Mouse (Mus musculus) left cerebral cortex, adult 18-20 months (tissue): Measurements from ENCODE around the gene Bcl2. TPM values are rescaled to one million over a fixed set of nuclear protein-coding genes. Genes with fewer than 3 reads are reported as not detected.
"Not testable (repeated sequence)": the region's sequence is repeated elsewhere in the genome, so short reads cannot be mapped to it uniquely, and the experiment has no call there.

Source experiments
- DNase-seq, 2 experiments: peaks; one replicate each; pipeline ENCODE4 v3.0.0; 2021 to 2022; ENCODE audit warnings: low spot score in 2 of 2, mixed read lengths in 1 of 2
- total RNA-seq, 2 experiments: library from RNA; stranded (reverse); gene quantifications; 2 replicates each; pipeline ENCODE4 v1.2.3; 2021

Gene Bcl2
- total RNA-seq, 2 experiments from 2014 or later = 16.9 to 19.1 TPM

DNA sequence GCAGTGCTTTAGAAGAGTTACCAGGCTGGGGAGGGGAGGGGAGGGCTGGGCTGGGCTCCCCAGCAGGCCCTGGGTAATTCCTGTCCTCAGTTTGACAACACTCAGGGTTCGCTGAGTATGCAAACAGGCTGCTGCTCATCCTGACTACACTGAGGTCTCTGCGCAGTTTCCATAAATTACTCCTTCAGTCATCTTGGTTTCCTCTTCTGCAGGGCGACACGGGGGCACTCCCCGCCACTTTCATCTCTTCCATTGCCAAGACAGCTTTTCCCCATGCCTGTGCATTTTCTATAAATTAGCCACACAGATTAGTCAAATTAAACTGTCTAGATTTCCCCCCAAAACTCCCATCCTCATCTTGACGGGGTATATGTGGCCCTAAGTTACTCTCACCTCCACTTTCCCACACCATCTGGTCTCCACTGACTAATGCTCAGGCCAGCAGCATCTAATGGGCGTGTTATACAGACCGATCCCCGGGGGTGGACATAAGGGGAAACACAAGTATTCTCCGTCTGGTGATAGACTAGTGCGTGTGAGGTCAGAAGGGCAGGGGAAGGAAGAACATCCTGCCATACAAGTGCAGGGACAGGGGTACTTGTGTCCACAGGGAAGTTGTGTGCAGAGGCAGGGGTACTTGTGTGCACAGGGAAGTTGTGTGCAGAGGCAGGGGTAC lies 152.9 kb downstream of the Bcl2 start:
- DNase-seq = no peak

DNA sequence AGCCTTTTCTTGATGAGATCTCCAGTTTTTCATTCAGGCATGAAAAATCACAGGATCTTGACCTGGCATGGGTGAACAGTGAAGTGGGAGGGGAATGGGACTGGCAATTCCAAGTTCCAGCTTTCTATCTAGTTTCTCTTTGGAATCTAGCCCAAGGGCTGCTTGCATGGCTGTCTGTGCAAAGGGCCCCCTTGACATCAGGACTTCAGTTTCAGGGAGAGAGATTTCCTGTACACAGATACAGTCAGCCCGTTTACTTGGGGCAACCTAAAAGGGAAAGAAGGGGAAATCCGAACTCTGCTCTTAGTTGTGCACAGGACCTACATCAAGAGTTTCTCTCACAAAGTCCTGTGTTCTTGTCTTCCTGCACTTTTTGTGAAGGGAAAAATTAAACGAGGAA lies 154.0 kb downstream of the Bcl2 start:
- DNase-seq = no peak

DNA sequence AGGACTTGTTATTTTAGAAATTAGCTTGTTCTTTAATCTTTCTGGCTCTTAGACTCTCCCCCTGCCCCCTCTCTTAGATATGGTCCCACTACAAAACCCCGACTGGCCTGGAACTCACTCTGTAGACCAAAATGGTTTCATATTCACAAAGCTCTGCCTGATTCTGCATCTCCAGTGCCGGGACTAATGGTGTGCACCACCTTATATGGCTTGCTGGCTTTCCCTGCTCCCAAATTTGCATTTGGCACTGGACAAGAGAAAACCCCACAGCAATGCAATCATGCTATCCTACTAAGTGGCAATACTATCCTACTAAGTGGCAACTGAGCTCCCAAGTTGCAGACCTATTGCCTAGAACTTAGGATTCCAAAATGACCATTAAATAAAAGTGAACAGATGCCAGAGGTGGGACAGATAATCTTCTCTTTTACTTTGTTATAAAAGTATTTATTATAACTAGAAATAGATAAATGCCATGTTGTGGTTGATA lies 154.9 kb downstream of the Bcl2 start:
- no peak for DNase-seq

DNA sequence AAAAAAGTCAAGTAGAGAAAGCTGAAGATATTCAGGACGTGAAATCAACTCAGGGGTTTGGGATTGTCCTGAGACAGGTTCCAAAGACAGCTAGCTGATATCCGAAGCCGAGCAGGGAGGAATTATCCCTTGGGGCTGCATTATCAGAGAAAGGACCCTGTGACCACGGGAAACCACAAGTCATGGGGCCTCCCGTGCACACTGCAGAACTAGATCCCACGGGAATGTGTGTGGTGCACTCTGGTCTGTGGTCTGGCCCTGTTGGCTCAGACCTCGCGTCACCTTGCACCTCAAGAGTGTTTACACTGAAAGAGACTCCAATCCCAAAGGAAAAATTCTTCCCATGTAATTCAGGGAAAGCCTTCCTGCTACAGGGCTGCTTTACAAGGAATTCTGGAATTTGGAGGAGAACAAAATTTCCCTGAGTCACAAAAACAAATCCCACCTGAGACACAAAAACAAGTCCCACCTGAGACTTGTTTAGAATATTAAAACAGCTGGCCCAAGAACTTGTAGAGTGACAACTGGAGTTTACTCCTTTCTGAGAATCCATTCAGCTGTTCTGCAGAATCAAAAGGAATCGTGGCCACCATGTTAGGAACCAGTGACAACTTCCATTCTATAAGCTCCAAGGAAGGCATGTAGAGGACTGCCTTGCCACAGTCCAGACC lies 158.4 kb downstream of the Bcl2 start:
- DNase-seq = no peak

DNA sequence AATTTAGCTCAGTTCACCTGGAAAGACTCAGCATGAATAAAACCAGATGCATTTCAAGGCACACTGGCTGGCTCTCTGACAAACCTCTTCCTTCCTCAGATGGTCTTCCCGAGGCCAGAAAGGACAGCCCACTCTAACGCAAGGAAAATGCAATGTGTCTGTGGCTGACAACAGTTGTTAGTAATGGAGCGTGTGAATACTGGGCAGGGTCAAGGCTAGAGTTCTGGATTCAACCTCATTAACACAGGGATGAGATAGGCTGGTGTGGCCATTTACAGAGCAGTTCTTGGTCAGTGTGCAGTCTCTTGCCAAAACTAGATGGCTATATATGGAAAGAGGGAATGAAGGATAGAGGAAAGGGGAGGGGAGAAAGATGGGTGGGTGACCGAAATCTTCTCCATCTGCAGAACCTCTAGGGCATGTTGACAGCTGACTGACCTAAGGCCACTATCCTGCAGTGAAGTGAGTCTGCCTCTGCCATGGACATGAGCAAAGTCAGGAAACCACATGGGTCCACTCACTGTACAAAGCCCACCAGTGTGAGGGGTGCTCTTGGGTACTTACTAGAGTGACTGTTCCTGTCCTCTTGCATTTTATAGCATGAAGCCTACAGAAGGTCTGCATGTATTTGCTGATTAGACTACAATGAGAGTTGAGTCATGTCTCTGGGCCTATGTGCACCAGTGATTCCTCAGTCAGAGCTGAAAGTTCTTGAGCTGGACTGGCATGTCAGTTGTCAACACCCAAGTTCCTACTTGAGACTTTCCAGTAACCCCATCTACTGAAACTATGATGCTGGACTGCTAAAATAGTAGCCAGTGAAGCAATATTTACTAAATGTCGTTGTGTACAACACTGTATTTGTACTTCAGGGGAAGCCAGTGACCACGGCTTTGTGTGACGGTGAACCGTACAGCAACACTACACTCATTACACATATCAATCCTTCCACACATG lies 159.9 kb downstream of the Bcl2 start:
- no peak for DNase-seq

DNA sequence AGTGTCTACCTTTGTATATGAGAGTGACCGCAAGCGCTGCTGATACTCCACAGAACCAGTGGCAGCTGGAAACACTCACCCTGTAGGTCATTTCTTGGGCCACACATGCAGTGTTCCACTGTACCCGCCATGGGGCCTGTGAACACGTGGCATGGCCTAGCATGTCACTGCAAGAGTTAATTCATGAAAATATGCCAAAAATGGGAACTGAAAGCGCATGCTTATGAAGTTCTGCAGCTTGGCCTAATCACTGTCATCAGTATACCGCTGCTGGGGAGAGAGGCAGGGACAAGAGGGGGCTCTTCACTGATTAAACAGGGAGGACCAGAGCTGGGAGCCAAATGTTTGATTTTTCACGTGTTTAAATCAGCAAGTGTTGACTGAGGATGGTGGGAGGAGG lies 161.2 kb downstream of the Bcl2 start:
- DNase-seq = no peak

DNA sequence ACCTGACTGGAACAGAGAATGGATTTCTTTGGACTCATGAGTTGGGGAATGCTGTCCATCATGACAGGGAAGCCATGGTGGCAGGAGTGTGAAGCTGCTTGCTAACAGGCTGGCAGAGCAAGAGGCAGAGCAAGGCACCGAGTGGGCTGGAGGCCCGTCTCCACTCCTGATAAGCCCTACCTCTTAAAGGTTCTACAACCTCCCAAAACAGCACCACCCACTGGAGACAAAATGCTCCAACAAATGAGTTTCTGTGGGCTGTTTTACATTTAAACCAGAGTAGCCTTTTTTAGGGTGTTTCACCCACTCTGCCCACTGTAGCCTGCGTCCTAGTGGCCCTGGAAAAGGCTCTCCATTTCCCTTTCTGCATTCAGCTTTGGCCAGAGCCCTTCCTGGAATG lies 163.5 kb downstream of the Bcl2 start:
- no peak for DNase-seq

DNA sequence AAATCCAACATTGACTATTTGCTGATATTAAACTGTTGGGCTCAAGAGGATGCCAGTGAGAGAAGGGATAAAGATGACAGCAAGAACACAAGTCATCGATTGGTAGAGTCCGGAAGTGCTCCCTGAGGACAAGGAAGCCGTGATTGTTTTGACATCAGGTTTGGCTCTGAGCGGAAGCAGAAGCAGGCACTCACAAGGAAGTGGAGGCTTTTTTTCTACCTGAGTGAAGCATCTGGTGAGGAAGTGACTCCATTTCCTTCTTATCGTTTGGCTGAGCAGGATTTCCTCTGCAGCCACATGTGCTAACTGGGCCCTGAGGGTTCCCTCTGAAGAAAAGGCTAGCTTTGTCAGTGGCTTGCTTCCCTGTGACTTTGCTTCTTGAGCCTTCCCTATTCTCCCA lies 165.0 kb downstream of the Bcl2 start:
- no peak for DNase-seq

DNA sequence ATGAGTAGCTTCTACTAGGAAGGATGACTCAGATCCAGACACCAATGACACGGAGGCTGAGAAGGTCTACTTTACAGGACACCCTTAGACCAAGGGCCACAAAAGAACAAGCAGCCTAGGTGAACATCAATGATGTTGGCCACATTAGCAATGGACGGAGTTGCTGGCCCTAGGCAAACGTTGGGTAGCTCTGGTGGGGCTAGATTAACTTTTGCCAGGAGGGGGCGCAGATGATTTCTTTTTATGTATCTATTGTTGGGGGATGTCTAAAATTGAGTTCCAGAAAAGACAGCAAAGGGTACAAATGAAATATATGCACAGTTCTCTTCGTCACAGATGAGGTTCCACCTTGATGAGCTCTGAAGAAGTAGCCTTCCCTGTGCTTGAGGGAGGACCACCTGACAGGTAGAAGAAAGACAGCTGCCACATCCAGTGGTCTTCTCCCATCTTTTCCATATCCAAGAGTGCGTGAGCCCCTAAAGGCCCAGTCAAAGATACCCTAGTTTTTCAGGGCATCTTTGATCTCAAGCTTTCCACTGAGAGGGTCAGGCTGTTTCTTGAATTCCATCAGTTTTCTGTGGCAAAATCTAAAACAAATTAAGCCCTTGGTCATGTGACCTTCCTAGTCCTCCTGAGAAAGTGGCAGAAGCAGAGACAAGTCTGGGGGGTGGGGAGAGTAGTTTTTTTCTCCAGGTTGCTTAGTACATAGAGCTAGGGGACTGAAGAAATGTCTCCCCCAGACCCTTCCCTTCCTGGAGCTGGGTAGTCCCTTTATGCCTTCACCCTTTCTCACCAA lies 169.1 kb downstream of the Bcl2 start:
- DNase-seq = peak; percentile 29 to 44

DNA sequence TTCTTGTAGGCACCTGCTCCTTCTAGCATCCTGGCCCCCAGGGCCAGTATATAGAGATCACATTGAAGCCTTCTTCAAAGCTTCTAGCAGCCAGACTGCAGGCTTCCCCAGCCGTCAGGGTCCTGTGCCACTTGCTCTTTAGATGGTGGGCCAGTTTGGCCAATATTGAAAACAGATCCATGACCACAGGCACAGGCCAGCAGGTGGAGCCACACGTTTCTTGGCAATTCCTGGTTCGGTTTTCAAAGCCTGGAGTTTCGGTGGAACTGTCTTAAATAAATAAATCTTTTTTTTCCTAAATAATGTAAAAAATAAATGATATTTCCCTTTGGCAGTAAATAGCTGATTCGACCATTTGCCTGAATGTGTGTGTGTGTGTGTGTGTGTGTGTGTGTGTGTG lies 171.3 kb downstream of the Bcl2 start:
- peak; percentile 39 to 40 for DNase-seq

DNA sequence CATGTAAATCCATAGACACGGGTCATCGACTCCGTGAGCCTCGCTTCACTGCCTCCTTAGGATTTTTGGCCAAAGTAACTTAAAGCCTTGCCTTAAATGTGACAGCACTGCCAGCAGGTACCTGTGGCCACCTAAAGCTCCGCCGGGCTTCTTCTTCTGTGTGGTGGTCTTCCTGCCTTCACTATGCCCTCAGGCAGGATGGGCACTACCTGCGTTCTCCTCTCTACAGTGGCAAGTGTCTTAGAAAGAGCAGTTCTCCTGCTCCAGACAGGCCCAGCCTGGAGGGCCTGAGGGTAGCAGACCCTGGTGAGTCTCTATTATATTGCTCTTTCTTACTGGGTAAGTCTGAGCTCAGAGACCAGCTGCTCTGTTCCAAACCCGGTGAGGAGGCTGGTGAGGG lies 172.2 kb downstream of the Bcl2 start:
- no peak for DNase-seq

DNA sequence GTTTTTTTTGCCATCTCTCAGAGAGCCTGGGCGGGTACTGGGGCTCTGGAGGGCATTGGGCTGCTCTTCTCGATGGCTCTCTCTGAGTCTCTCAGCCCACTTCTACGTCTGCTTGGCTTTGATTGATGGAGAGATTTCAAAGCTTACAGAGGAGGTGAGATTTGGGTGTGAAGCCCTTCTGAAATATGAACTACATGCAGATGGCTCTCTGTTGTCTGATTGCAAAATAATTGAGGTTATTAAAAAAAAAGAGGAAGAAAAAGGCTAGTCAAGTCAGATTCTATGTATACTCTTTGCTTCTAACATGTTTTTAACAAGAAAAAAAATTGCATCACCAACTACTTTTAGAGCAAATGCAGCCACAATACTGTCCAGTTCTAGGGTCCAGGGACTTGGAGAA lies 173.9 kb downstream of the Bcl2 start:
- no peak for DNase-seq

DNA sequence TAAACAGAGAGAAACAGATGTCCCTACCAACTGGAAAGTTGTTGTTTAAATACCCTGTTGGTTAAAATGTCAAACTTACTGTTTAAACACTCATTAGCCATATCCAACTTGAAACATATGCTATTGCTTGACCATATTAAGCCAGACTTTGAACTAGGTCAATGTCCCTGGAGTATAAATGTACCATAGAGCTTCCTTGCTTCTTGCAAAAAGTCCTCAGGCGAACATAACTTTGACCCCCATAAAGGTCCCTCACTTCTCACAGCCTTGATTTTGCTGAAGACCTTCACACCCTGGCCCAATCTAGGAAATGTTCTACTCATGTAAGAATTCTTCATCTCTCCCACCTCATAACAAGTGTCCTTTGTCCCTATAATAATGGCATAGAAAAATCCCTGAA lies 175.0 kb downstream of the Bcl2 start:
- DNase-seq = no peak

DNA sequence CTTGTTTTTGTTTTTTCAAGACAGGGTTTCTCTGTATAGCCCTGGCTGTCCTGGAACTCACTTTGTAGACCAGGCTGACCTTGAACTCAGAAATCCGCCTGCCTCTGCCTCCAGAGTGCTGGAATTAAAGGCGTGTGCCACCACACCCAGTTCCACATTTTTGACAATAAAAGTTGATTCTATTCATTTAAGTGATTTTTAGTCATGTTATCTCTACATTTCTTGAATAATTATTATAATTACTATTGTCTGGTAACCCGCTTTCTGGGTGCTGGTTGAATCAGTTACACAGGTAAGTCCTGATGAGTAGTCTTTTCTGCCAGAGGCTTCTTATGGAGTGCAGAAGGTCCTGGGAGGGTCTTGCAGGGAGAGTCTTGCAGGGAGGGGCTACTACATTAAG lies 179.2 kb downstream of the Bcl2 start:
- not testable (repeated sequence) for DNase-seq

DNA sequence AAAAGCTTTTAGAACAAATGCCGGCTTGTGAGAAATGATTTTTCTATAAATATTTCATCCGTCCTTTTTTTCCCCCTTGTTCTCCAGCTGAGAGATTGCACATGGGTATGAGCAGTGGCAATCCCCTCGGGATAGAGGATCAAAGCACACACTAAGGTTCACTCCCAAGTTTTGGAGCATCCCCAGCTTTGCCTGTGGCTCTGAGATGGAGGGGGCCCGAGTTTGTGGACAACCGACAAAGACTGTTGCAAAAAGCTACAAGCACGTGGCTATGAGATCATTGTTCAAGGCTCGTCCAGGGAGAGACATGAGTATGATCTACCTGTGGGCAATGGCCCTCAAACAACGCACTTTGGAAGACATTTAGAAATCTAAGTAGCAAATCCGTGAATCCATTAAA lies 184.5 kb downstream of the Bcl2 start:
- no peak for DNase-seq

DNA sequence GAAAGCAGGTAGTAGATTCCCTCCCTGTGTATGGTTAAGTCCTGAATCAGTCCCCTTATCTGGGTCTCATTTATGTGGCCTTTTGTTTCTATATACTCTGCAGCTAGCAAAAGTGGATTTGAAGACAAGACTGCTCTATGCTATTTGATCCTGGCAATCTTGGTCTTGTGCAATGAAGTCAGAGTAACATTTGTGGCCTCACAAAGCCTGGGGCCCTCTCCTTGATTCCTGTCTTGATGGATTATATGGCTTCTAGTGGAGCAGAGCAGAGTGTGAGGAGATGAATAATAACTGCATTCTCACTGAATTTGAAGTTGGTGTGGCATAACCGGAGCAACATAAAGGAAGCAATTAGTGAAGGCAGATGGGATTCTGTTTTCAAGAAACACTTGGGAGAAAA lies 186.5 kb downstream of the Bcl2 start:
- DNase-seq = no peak

DNA sequence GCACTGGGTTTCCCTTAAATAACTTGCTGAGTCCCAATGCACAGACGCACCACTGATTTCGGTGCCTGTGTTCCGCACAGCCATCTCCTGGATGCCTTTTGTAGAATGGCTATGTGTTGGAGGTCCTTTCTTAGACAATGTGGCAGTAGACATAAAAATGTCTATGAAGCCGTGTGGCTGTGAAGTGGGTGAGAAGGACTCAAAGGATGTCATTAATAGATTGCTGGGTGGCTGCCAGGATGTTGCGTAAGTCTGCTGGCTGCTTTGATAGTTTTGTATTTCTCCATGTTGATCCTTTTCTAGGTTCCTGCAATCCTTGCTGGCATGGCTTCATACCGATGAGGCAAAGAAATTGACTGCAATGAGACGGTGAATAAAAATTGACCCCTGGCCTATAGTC lies 187.3 kb downstream of the Bcl2 start:
- DNase-seq = peak; percentile 7 to 25

DNA sequence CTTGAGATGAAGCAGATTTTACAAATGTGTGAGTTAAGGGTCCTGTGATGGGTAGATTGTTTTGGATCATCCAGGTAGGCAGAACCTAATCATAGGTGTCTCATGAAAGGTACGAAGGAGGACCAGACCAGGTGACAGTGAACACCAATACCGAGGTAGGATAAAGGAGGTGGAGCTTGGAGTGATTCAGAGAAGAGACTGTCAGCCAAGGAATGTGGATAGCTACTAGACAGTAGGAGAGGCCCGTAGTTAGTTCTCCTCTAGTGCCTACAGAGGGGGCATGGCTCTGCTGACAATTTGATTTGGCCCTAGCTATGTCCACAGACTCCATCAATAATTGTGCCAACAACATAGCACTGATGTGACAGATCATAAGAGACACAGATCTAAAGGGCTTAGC lies 188.0 kb downstream of the Bcl2 start:
- DNase-seq = no peak

DNA sequence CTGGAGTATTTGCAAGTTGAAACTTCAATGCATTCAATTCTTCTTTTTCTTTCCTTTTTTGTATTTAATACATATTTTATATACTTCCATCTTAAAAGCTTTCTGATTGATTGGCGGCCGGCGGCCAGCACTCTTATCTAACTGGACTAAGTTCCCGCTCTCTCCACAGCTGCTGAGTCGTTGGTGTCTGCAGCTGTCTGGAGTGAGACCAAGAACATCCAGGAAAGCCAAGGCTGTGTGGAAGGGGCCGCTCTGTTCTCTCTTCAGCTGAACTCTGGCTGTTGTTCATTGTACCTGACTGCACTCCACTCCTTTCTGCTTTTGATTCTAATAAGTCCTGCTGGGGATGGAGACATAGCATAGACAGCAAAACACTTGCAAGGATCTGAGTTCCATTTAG lies 190.3 kb downstream of the Bcl2 start:
- DNase-seq = no peak

DNA sequence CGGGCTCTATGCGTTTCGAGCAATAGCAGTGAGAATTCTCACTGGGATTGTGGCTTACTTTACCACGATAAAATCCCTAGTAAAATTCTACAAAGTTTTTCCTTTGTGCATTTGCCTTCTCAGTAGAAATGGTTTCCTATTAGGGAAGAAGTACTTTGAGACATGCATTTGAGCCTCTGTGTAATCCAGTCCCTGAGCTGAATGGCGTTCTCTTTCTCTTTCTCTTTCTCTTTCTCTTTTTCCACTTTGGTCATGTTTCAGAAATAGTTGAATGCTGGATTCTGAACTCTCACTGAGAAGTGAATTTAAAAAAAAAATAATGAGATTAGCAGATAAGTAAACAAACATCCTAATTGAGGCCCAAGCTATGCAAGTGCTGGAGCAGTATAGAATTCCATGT lies 191.1 kb downstream of the Bcl2 start:
- no peak for DNase-seq

DNA sequence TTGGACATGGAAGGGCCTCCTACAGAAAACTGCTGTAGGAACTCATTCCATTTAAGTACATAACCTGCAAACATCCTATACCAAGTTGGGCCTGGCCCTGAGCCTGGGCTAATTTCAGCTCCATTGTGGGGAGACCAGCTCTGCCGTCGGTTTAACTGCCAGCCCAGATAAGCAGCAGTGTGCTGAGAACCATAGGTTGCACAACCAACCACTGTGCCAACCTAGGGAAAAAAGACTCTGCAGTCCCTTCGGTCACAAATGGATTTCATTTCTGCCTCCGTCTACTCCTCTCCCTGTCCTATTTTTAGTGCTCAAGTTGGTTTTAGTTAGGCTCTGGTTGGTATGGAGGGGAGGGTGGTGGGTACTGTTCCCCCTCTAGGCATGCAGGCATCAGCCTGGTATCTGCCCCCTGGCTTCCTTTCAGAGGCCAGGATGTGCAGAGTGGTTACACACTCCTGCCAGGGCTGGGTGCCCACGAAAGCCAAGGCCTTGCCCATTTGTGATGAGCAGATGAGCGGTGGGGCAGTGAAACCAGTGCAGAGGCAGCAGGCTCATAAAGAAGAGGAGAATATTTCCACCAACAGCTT lies 196.4 kb downstream of the Bcl2 start:
- DNase-seq = no peak
